Mouse (Mus musculus) limb, embryonic 11.5 days (tissue): ENCODE measurements around the gene Lats2. TPM values are rescaled to one million over a fixed set of nuclear protein-coding genes. Genes with fewer than 3 reads are reported as not detected.

Experiments used
- ATAC-seq: fragments of 200-750 bp; cut with Nextera tagmentation; 2 replicates; pipeline ENCODE4 v1.8.0; 2017; ENCODE audit warnings: low read depth; ENCODE audit not compliant: insufficient number of reproducible peaks, low FRiP score, low TSS enrichment
- DNase-seq: peaks from one replicate; pipeline ENCODE4 v3.0.0-alpha.2; 2015; ENCODE audit warnings: low spot score
- H3K27ac ChIP-seq: fragments of 300-500 bp; sonication (generic); replicated peaks from 2 replicates; pipeline ENCODE4 v1.5.1; 2014; ENCODE audit warnings: low read depth, mild to moderate bottlenecking, low read length
- H3K27me3 ChIP-seq: fragments of 300-500 bp; sonication (generic); 2 replicates; pipeline ENCODE4 v1.6.1; 2014; ENCODE audit warnings: mild to moderate bottlenecking, low read length, mixed read lengths; ENCODE audit not compliant: control insufficient read depth, insufficient read depth
- H3K36me3 ChIP-seq: fragments of 300-500 bp; sonication (generic); 2 replicates; pipeline ENCODE4 v1.6.1; 2014; ENCODE audit warnings: mild to moderate bottlenecking, low read length, moderate library complexity, mixed read lengths; ENCODE audit not compliant: control insufficient read depth, insufficient read depth
- H3K4me1 ChIP-seq: fragments of 300-500 bp; sonication (generic); 2 replicates; pipeline ENCODE4 v1.6.1; 2014; ENCODE audit warnings: low read length, mixed read lengths; ENCODE audit not compliant: control insufficient read depth, insufficient read depth
- H3K4me2 ChIP-seq: fragments of 300-500 bp; sonication (generic); 2 replicates; pipeline ENCODE4 v1.6.1; 2014; ENCODE audit warnings: low read depth, mild to moderate bottlenecking, moderate library complexity; ENCODE audit not compliant: severe bottlenecking
- H3K4me3 ChIP-seq: fragments of 300-500 bp; sonication (generic); 2 replicates; pipeline ENCODE4 v1.5.1; 2014; ENCODE audit warnings: low read depth, low read length
- H3K9ac ChIP-seq: fragments of 300-500 bp; sonication (generic); 2 replicates; pipeline ENCODE4 v1.6.1; 2014; ENCODE audit warnings: mild to moderate bottlenecking, low read length
- H3K9me3 ChIP-seq: fragments of 300-500 bp; sonication (generic); 2 replicates; pipeline ENCODE4 v1.6.1; 2016; ENCODE audit warnings: low read length; ENCODE audit not compliant: control insufficient read depth
- WGBS: fragments of 180-500 bp; shearing (Covaris S2); extraction: QIAGEN DNeasy Blood & Tissue Kit; methylation state at CpG from one replicate; pipeline ENCODE4 v1.1.7; 2014; 5-methylcytosine and 5-hydroxymethylcytosine counted together
- polyA plus RNA-seq: library from polyadenylated mRNA; unstranded; fragments of >200 nt; fragmentation: Nextera tagmentation; extraction: Ambion mirVana; gene quantifications from 2 replicates; pipeline ENCODE4 v1.2.1, GENCODE M21; 2014

Gene Lats2
- polyA plus RNA-seq, 1 experiment from 2014 or later: 19.4 TPM

GRCm38 (mm10) chr14:57729975-57730499 is 28.2 kb downstream of the Lats2 start:
- Histone ChIP-seq H3K27me3 (no peaks in the 10 kb centered on the region), H3K9me3 (no peaks in the 10 kb centered on the region), H3K36me3 (peaks cover 3% of the 10 kb centered on the region; the same call in 1 of the 2 replicates), H3K4me3 (no peak overlapping the region), H3K9ac (no peak overlapping the region), H3K4me1 (no peaks in the 10 kb centered on the region), H3K4me2 (no peak overlapping the region), H3K27ac (no peak overlapping the region)
- WGBS: 86% methylated on average over 5 of the region's 5 CpGs
- ATAC-seq: no peak
- DNase-seq: no peak

- no peak for DNase-seq
- no peak overlapping the region for H3K4me2 ChIP-seq
- H3K4me3 ChIP-seq: no peak overlapping the region
- WGBS: 90% methylated on average over 8 of the region's 8 CpGs
- no peak overlapping the region for H3K9ac ChIP-seq
- H3K36me3 ChIP-seq: peaks cover 3% of the 10 kb centered on the region; the same call in 1 of the 2 replicates
- H3K4me1 ChIP-seq: no peaks in the 10 kb centered on the region
- H3K9me3 ChIP-seq: no peaks in the 10 kb centered on the region
- ATAC-seq: no peak
- no peak overlapping the region for H3K27ac ChIP-seq
- H3K27me3 ChIP-seq: no peaks in the 10 kb centered on the region
Measured at GRCm38 (mm10) chr14:57729364-57729763, 28.8 kb downstream of the Lats2 start.

GRCm38 (mm10) chr14:57726172-57726571 is 32.0 kb downstream of the Lats2 start:
- H3K4me2 ChIP-seq: no peak overlapping the region
- 73% methylated on average over 8 of the region's 8 CpGs for WGBS
- H3K27me3 ChIP-seq: no peaks in the 10 kb centered on the region
- no peak overlapping the region for H3K27ac ChIP-seq
- no peak overlapping the region for H3K9ac ChIP-seq
- no peaks in the 10 kb centered on the region for H3K4me1 ChIP-seq
- no peak for ATAC-seq
- DNase-seq: no peak
- H3K36me3 ChIP-seq: peaks cover 6% of the 10 kb centered on the region; the same call in 1 of the 2 replicates
- no peaks in the 10 kb centered on the region for H3K9me3 ChIP-seq
- H3K4me3 ChIP-seq: no peak overlapping the region

- Histone ChIP-seq H3K27ac (no peak overlapping the region), H3K4me1 (no peaks in the 10 kb centered on the region), H3K27me3 (no peaks in the 10 kb centered on the region), H3K4me3 (no peak overlapping the region), H3K4me2 (no peak overlapping the region), H3K9me3 (no peaks in the 10 kb centered on the region), H3K36me3 (peaks cover 6% of the 10 kb centered on the region; the same call in 1 of the 2 replicates), H3K9ac (no peak overlapping the region)
- ATAC-seq (no peak), DNase-seq (no peak)
- 88% methylated on average over 4 of the region's 4 CpGs for WGBS
Measured at GRCm38 (mm10) chr14:57724473-57724872, 33.7 kb downstream of the Lats2 start.

- DNase-seq: no peak
- peaks cover 3% of the 10 kb centered on the region; the same call in 1 of the 2 replicates for H3K36me3 ChIP-seq
- H3K9me3 ChIP-seq: no peaks in the 10 kb centered on the region
- no peak overlapping the region for H3K9ac ChIP-seq
- no peak overlapping the region for H3K4me3 ChIP-seq
- no peak for ATAC-seq
- no peak overlapping the region for H3K4me2 ChIP-seq
- H3K4me1 ChIP-seq: 0 out of 2 replicates have a peak, but pooled peaks cover 3% of the 10 kb centered on the region
- H3K27ac ChIP-seq: no peak overlapping the region
- WGBS: 87% methylated on average over 4 of the region's 4 CpGs
- no peaks in the 10 kb centered on the region for H3K27me3 ChIP-seq
Measured at GRCm38 (mm10) chr14:57718245-57718644, 39.9 kb downstream of the Lats2 start.

- H3K36me3 ChIP-seq: no peaks in the 10 kb centered on the region; the same call in 1 of the 2 replicates
- ATAC-seq (no peak), DNase-seq (no peak)
- H3K4me3 ChIP-seq: no peak overlapping the region
- H3K27me3 ChIP-seq: no peaks in the 10 kb centered on the region
- H3K9ac ChIP-seq: no peak overlapping the region
- WGBS: 87% methylated on average over 4 of the region's 4 CpGs
- no peak overlapping the region for H3K27ac ChIP-seq
- H3K9me3 ChIP-seq: no peaks in the 10 kb centered on the region
- no peak overlapping the region for H3K4me2 ChIP-seq
- 0 out of 2 replicates have a peak, but pooled peaks cover 3% of the 10 kb centered on the region for H3K4me1 ChIP-seq
Measured at GRCm38 (mm10) chr14:57716601-57717245, 41.5 kb downstream of the Lats2 start.

- 0 out of 2 replicates have a peak, but pooled peaks cover 3% of the 10 kb centered on the region for H3K4me1 ChIP-seq
- DNase-seq (no peak), ATAC-seq (no peak)
- H3K9ac ChIP-seq: no peak overlapping the region
- H3K36me3 ChIP-seq: no peaks in the 10 kb centered on the region
- H3K27me3 ChIP-seq: no peaks in the 10 kb centered on the region
- WGBS: 86% methylated on average over 1 of the region's 1 CpGs
- no peak overlapping the region for H3K4me2 ChIP-seq
- H3K27ac ChIP-seq: no peak overlapping the region
- no peaks in the 10 kb centered on the region for H3K9me3 ChIP-seq
- H3K4me3 ChIP-seq: no peak overlapping the region
Measured at GRCm38 (mm10) chr14:57712884-57713283, 45.3 kb downstream of the Lats2 start.

GRCm38 (mm10) chr14:57711059-57711458 is 47.1 kb downstream of the Lats2 start:
- no peak overlapping the region for H3K9ac ChIP-seq
- no peak overlapping the region for H3K27ac ChIP-seq
- H3K27me3 ChIP-seq: no peaks in the 10 kb centered on the region
- H3K4me3 ChIP-seq: no peak overlapping the region
- 88% methylated on average over 6 of the region's 6 CpGs for WGBS
- no peak for DNase-seq
- H3K4me1 ChIP-seq: no peaks in the 10 kb centered on the region
- no peaks in the 10 kb centered on the region for H3K36me3 ChIP-seq
- ATAC-seq: no peak
- H3K9me3 ChIP-seq: no peaks in the 10 kb centered on the region
- H3K4me2 ChIP-seq: no peak overlapping the region
